Mouse (Mus musculus): ENCODE measurements around the gene Spp2. TPM values are rescaled to one million over a fixed set of nuclear protein-coding genes. Genes with fewer than 3 reads are reported as not detected.
"Not testable (repeated sequence)": the region's sequence is repeated elsewhere in the genome, so short reads cannot be mapped to it uniquely, and the experiment has no call there.

Spp2 gene
- polyA plus RNA-seq, 1 experiment from 2014 or later: 141 TPM

DNA sequence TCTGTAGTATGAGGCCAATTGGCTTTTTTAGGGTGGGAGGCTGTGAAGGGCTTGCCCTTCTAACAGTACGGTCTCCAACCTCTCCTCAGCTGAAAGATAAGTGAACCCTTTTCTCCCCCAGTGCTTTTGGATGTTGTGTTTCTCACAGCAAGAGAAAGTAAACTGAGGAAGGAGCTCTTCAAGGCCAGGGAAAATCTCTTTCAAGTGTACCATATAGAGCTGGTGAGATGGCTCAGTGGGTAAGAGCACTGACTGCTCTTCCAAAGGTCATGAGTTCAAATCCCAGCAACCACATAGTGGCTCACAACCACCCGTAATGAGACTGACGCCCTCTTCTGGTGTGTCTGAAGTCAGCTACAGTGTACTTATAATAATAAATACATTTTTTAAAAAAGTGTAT, 41.3 kb downstream of the Spp2 start:
- WGBS: 80% methylated on average over 3 of the region's 3 CpGs
- not testable (repeated sequence) for H3K4me3 ChIP-seq (ENCODE audit: low read length); H3K9me3 ChIP-seq (ENCODE audit: low read length); H3K4me1 ChIP-seq (ENCODE audit: insufficient read depth, low read length); H3K4me2 ChIP-seq (replicated peaks; ENCODE audit: low read depth, low read length); H3K27ac ChIP-seq (ENCODE audit: low read length); H3K27me3 ChIP-seq (ENCODE audit: insufficient read depth, low read length); H3K36me3 ChIP-seq (ENCODE audit: insufficient read depth, low read length); H3K9ac ChIP-seq (replicated peaks; ENCODE audit: low read length); ATAC-seq (ENCODE audit: low FRiP score, low TSS enrichment)

DNA sequence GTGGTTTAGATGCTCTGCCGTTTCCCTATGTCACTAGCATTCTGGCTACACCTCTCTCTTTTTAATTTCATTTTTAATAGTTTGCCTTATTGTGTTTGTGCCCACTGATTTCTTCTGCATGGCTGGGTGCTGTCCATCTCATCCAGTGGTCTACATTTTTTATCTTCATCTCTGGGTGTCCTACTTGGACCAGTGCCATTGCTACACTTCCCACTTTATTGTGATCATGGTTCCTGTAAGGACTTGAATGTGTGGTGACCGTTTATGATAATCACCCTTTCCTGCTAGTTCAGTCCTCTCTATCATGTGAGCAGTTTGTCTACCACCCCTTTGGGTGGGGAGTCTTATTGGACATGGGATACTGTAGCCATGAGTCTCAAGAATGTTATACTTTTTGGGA, 43.0 kb downstream of the Spp2 start:
- 88% methylated on average over 2 of the region's 2 CpGs for WGBS
- H3K4me2 ChIP-seq (replicated peaks; ENCODE audit: low read depth, low read length): no peak overlapping the region
- H3K36me3 ChIP-seq (ENCODE audit: insufficient read depth, low read length): no peaks in the 10 kb centered on the region
- peaks cover 2% of the 10 kb centered on the region; the same call in 1 of the 2 replicates for H3K4me1 ChIP-seq (ENCODE audit: insufficient read depth, low read length)
- no peaks in the 10 kb centered on the region for H3K9me3 ChIP-seq (ENCODE audit: low read length)
- no peak overlapping the region for H3K4me3 ChIP-seq (ENCODE audit: low read length)
- H3K9ac ChIP-seq (replicated peaks; ENCODE audit: low read length): no peak overlapping the region
- no peak overlapping the region for H3K27ac ChIP-seq (ENCODE audit: low read length)
- H3K27me3 ChIP-seq (ENCODE audit: insufficient read depth, low read length): no peaks in the 10 kb centered on the region
- ATAC-seq (ENCODE audit: low FRiP score, low TSS enrichment): no peak

- Histone ChIP-seq H3K27ac (ENCODE audit: low read length) (no peak overlapping the region), H3K36me3 (ENCODE audit: insufficient read depth, low read length) (no peaks in the 10 kb centered on the region), H3K9ac (replicated peaks; ENCODE audit: low read length) (no peak overlapping the region), H3K4me1 (ENCODE audit: insufficient read depth, low read length) (peaks cover 6% of the 10 kb centered on the region; the same call in 1 of the 2 replicates), H3K4me3 (ENCODE audit: low read length) (no peak overlapping the region), H3K9me3 (ENCODE audit: low read length) (no peaks in the 10 kb centered on the region), H3K4me2 (replicated peaks; ENCODE audit: low read depth, low read length) (no peak overlapping the region), H3K27me3 (ENCODE audit: insufficient read depth, low read length) (no peaks in the 10 kb centered on the region)
- 73% methylated on average over 4 of the region's 4 CpGs for WGBS
- ATAC-seq (ENCODE audit: low FRiP score, low TSS enrichment): no peak
These were observed 43.9 kb downstream of the Spp2 start for GRCm38 (mm10) chr1:88450668-88451067.

GRCm38 (mm10) chr1:88452198-88452597, 45.4 kb downstream of the Spp2 start:
- Histone ChIP-seq H3K27me3 (ENCODE audit: insufficient read depth, low read length) (no peaks in the 10 kb centered on the region), H3K4me2 (replicated peaks; ENCODE audit: low read depth, low read length) (no peak overlapping the region), H3K4me1 (ENCODE audit: insufficient read depth, low read length) (peaks cover 9% of the 10 kb centered on the region; the same call in 1 of the 2 replicates), H3K9ac (replicated peaks; ENCODE audit: low read length) (no peak overlapping the region), H3K27ac (ENCODE audit: low read length) (no peak overlapping the region), H3K36me3 (ENCODE audit: insufficient read depth, low read length) (no peaks in the 10 kb centered on the region), H3K4me3 (ENCODE audit: low read length) (no peak overlapping the region), H3K9me3 (ENCODE audit: low read length) (no peaks in the 10 kb centered on the region)
- no peak for ATAC-seq (ENCODE audit: low FRiP score, low TSS enrichment)
- WGBS: 75% methylated on average over 6 of the region's 6 CpGs

- Histone ChIP-seq H3K9ac (replicated peaks; ENCODE audit: low read length) (peak overlapping the region; percentile 17; the same call in 1 of the 2 replicates), H3K27ac (ENCODE audit: low read length) (peak overlapping the region; percentile 40; the same call in 1 of the 2 replicates), H3K36me3 (ENCODE audit: insufficient read depth, low read length) (no peaks in the 10 kb centered on the region), H3K4me2 (replicated peaks; ENCODE audit: low read depth, low read length) (no peak overlapping the region), H3K9me3 (ENCODE audit: low read length) (no peaks in the 10 kb centered on the region), H3K4me1 (ENCODE audit: insufficient read depth, low read length) (peaks cover 9% of the 10 kb centered on the region; the same call in 1 of the 2 replicates), H3K27me3 (ENCODE audit: insufficient read depth, low read length) (no peaks in the 10 kb centered on the region), H3K4me3 (ENCODE audit: low read length) (no peak overlapping the region)
- no peak for ATAC-seq (ENCODE audit: low FRiP score, low TSS enrichment)
- WGBS: 50% methylated on average over 3 of the region's 3 CpGs
These were observed 47.9 kb downstream of the Spp2 start for GRCm38 (mm10) chr1:88454703-88455102.

- Histone ChIP-seq H3K27me3 (ENCODE audit: insufficient read depth, low read length) (no peaks in the 10 kb centered on the region), H3K4me3 (ENCODE audit: low read length) (no peak overlapping the region), H3K9me3 (ENCODE audit: low read length) (no peaks in the 10 kb centered on the region), H3K36me3 (ENCODE audit: insufficient read depth, low read length) (no peaks in the 10 kb centered on the region), H3K9ac (replicated peaks; ENCODE audit: low read length) (no peak overlapping the region), H3K4me2 (replicated peaks; ENCODE audit: low read depth, low read length) (no peak overlapping the region), H3K4me1 (ENCODE audit: insufficient read depth, low read length) (peaks cover 9% of the 10 kb centered on the region; the same call in 1 of the 2 replicates), H3K27ac (ENCODE audit: low read length) (no peak overlapping the region)
- no peak for ATAC-seq (ENCODE audit: low FRiP score, low TSS enrichment)
- 72% methylated on average over 3 of the region's 3 CpGs for WGBS
These were observed 49.0 kb downstream of the Spp2 start for GRCm38 (mm10) chr1:88455761-88456160.

DNA sequence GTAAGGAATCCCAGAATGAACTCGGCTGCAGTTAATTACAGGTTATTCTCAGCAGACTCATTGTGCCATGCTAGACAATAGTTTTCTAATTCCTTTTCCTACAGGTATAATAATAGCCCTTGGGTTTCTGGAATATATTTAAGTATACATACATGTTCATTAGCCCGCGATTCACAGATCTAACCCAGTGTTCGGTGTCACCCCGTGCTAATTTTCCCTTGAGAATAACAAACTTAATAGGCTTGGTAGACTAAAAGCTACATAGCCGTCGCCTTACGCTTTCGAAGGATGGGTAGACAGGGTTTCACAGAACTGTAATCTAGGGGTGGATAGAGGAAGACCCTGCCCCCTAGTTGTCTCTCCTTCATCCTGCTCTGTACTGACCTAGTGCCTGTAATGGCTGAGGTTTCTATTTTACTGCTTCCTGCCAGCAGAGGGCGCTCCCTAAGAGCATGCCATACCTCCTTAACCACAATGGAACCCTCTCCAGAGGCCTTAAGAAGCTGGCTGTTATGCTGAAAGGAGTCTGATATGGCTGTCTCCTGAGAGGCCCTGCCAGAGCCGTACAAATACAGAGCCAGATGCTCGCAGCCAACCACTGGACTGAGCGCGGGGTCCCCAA, 49.8 kb downstream of the Spp2 start:
- Histone ChIP-seq H3K9ac (replicated peaks; ENCODE audit: low read length) (no peak overlapping the region), H3K27ac (ENCODE audit: low read length) (no peak overlapping the region), H3K9me3 (ENCODE audit: low read length) (no peaks in the 10 kb centered on the region), H3K4me3 (ENCODE audit: low read length) (no peak overlapping the region), H3K4me2 (replicated peaks; ENCODE audit: low read depth, low read length) (no peak overlapping the region), H3K36me3 (ENCODE audit: insufficient read depth, low read length) (no peaks in the 10 kb centered on the region), H3K4me1 (ENCODE audit: insufficient read depth, low read length) (peaks cover 9% of the 10 kb centered on the region; the same call in 1 of the 2 replicates), H3K27me3 (ENCODE audit: insufficient read depth, low read length) (no peaks in the 10 kb centered on the region)
- peak; percentile 67 for ATAC-seq (ENCODE audit: low FRiP score, low TSS enrichment)
- 66% methylated on average over 14 of the region's 14 CpGs for WGBS

- no peaks in the 10 kb centered on the region for H3K9me3 ChIP-seq (ENCODE audit: low read length)
- no peaks in the 10 kb centered on the region for H3K36me3 ChIP-seq (ENCODE audit: insufficient read depth, low read length)
- peaks cover 9% of the 10 kb centered on the region; the same call in 1 of the 2 replicates for H3K4me1 ChIP-seq (ENCODE audit: insufficient read depth, low read length)
- H3K27me3 ChIP-seq (ENCODE audit: insufficient read depth, low read length): no peaks in the 10 kb centered on the region
- 89% methylated on average over 4 of the region's 4 CpGs for WGBS
- H3K4me3 ChIP-seq (ENCODE audit: low read length): no peak overlapping the region
- no peak for ATAC-seq (ENCODE audit: low FRiP score, low TSS enrichment)
- H3K9ac ChIP-seq (replicated peaks; ENCODE audit: low read length): no peak overlapping the region
- H3K4me2 ChIP-seq (replicated peaks; ENCODE audit: low read depth, low read length): no peak overlapping the region
- no peak overlapping the region for H3K27ac ChIP-seq (ENCODE audit: low read length)
These were observed 52.4 kb downstream of the Spp2 start for GRCm38 (mm10) chr1:88459196-88459595.

- H3K36me3 ChIP-seq (ENCODE audit: insufficient read depth, low read length): no peaks in the 10 kb centered on the region
- no peaks in the 10 kb centered on the region for H3K27me3 ChIP-seq (ENCODE audit: insufficient read depth, low read length)
- H3K4me2 ChIP-seq (replicated peaks; ENCODE audit: low read depth, low read length): no peak overlapping the region
- no peak overlapping the region for H3K27ac ChIP-seq (ENCODE audit: low read length)
- peaks cover 9% of the 10 kb centered on the region; the same call in 1 of the 2 replicates for H3K4me1 ChIP-seq (ENCODE audit: insufficient read depth, low read length)
- no peak for ATAC-seq (ENCODE audit: low FRiP score, low TSS enrichment)
- no peaks in the 10 kb centered on the region for H3K9me3 ChIP-seq (ENCODE audit: low read length)
- no peak overlapping the region for H3K9ac ChIP-seq (replicated peaks; ENCODE audit: low read length)
- 90% methylated on average over 5 of the region's 5 CpGs for WGBS
- no peak overlapping the region for H3K4me3 ChIP-seq (ENCODE audit: low read length)
These were observed 52.9 kb downstream of the Spp2 start for GRCm38 (mm10) chr1:88459655-88460054.

- Histone ChIP-seq H3K4me1 (ENCODE audit: insufficient read depth, low read length) (no peaks in the 10 kb centered on the region), H3K9ac (replicated peaks; ENCODE audit: low read length) (no peak overlapping the region), H3K9me3 (ENCODE audit: low read length) (no peaks in the 10 kb centered on the region), H3K4me3 (ENCODE audit: low read length) (no peak overlapping the region), H3K36me3 (ENCODE audit: insufficient read depth, low read length) (no peaks in the 10 kb centered on the region), H3K4me2 (replicated peaks; ENCODE audit: low read depth, low read length) (no peak overlapping the region), H3K27me3 (ENCODE audit: insufficient read depth, low read length) (no peaks in the 10 kb centered on the region), H3K27ac (ENCODE audit: low read length) (no peak overlapping the region)
- ATAC-seq (ENCODE audit: low FRiP score, low TSS enrichment): no peak
- WGBS: 39% methylated on average over 1 of the region's 1 CpGs
These were observed 54.3 kb downstream of the Spp2 start for GRCm38 (mm10) chr1:88461096-88461495.
